Mouse (Mus musculus) kidney, adult 18-20 months (tissue): ENCODE measurements around the gene Fam222b.
"Not testable (repeated sequence)": the region's sequence is repeated elsewhere in the genome, so short reads cannot be mapped to it uniquely, and the experiment has no call there.

Source experiments
- DNase-seq: peaks from one replicate; pipeline ENCODE4 v3.0.0; 2021

The Fam222b gene

DNA sequence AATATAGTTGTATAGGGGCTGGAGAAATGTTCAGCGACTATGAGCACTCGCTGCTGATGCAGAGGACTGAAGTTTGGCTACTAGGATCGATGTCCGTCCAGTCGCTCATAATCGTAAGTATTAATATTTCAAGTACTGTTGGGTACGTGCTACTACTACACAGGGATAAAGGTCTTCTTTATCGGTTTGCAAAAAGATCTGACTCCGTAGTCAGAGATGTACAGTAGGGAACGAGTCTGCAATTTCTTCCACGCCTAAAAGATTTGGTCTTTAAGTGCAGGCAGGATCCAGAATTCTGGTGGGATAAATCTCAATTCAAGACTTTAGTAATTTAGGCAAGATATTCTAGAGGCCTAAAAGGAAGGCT is 340 bp upstream of the Fam222b start:
- no peak for DNase-seq

DNA sequence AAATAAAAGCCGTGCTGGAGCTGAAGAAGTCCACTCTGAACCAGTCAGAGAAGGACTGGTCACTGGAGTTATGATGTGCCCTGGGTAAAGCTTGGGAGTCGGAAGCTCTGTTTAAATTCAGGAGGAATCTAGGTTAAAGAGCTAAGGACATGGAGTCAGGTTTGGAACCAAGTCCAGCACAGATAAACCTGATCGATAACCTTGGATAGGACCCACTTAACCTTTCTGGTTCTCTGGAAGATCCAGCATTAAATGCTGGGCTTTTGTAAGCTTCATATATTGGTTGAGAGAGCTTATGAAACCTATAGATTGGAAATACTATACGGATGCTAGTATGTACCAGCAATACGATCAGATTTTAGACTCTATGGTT is 670 bp downstream of the Fam222b start:
- DNase-seq = no peak

DNA sequence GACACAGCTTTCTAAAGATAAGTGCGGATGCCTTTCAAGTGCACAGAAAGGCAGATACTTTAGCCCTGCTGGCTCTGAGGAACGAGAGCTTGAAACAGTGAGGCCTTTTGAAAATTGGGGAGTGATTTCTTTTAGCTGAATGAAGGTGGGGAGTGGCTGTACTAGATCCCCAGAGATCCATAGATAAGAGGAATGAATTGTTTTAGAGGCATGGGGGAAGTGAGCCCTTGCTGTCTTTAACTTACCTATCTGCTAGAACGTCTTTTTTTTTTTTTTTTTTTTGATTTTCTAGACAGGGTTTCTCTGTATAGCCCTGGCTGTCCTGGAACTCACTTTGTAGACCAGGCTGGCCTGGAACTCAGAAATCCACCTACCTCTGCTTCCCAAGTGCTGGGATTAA is 2.6 kb downstream of the Fam222b start:
- DNase-seq = no peak

DNA sequence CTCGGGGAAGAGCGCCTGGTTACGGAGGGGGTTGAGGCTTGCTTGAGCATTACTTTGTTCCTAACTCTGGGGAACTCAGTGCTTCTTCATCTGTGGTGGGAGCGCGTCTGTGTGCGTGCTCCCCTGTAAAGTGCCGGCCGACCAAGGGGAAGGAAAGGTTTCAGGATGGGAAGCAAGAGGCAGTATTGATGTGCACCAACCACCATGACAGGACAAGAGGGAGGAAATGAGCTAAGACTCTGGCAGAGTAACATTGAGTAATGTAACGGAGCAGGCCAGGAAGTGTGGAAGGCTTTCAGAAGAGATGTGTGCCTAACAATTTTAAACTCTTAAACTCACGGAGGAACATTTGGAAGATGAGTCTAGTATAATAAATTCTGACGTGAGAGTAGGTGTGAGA is 6.3 kb downstream of the Fam222b start:
- DNase-seq = no peak

DNA sequence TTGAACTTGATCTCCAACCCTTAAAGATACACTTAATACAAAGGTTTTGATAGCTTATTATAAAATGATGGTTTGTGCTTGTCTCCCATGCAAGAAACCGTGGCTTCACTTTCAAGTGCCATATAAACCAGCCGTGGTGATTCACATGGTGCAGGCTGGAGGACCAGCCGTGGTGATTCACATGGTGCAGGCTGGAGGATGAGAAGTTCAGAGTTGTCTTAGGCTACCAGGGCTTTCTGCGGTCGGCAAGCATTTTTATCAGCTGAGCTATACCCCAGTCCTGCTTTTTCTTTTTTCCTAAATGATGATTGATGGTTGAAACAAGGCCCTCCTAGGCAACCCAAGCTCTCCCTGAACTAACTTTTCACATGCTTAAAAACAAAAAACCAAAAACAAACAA is 7.7 kb downstream of the Fam222b start:
- no peak for DNase-seq

DNA sequence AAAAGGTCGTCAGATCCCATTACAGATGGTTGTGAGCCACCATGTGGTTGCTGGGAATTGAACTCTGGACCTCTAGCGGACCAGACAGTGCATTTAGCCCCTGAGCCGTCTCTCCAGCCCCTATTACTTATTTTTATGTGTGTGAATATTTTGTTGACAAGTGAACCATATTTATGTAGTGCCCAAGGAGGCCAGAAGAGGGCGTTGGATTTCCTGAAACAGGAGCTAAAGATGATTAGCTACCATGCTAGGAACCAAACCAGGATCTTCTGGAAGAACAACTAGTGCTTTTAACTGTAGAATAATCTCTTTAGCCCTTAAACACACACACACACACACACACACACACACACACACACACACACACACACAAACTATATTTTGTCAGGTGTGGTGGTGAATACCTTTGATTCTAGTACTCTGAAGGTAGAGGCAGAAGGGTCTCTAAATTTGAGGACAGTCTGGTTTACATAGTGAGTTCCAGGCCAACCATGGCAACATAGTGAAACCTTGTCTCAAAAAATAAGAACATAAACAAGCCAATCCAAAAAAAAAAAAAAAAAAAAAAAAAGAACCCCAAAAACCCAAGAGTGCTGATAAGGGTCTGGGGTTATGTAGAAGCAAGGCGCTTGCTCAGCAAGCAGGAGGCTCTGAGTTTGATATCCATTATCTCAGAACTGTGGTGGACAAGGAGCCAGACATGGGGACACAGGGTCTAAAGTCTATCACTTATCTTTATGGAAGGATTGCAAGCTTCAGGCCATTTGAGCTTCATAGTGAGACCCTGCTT is 8.7 kb downstream of the Fam222b start:
- peak; percentile 22 for DNase-seq

DNA sequence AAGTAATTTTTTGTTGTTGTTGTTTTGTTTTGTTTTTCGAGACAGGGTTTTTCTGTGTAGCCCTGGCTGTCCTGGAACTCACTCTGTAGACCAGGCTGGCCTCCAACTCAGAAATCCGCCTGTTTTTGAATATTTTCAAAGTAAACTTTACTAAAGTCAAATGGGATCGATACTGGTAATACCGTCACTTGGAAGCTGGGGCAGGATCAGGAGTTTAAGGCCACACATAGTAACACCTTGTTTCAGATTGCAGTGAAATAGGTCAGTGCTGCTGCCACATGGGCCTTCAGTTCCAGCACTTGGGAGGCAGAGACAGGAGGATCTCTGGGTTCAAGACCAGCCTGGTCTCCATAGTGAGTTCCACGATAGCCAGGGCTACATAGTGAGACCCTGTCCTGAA is 10.0 kb downstream of the Fam222b start:
- no peak for DNase-seq

DNA sequence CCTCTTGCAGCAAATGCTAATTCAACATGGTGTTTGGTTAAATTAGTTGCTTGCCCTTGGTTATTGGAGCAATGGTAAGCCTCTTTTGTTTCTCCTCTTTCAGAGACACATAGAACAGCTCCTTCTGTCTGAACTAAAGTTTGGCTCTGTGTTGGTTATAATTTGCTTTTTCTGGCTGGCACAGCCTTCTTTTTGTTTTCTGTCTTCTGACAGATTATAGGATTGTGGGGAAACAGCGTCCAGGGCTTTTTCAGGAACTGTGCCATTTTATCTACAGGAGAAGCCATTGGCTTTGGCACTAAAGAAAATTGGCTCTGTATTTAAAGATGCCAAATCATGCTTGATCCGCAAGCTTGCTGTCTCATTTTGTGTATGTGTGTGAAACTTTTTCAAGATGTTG is 19.2 kb downstream of the Fam222b start:
- DNase-seq = no peak

DNA sequence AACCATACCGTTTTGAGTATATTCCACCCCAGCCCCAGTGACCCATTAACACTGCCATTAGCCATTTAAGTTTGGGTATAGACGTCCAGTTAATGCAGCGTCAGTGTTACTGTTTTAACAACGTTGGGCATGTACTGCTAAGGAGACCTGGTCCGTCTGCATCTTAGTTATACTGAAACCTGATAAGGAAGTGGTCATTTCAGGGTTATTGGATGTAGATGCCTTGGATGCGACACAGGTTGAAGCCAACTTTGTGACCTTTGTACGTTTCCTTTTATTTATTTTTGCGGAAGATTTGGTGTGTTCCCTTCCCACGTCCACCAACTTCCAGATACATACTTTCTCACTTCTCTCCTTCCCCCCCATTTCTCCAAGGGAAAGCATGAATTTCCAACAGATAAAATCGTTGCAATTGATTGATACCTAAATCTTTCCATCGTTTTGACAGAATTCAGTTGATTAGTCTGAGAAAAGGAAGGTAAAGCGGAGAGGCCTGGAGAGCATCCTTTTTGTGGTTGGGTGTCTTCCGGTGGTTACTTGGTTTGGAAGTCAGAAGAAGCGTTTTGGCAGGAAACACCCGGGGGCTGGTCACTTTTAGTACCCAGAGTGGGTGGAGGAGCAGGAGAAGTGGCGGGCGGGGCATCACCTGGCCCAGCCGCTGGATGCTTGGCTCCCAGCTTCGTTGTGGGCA is 20.4 kb downstream of the Fam222b start:
- no peak for DNase-seq

DNA sequence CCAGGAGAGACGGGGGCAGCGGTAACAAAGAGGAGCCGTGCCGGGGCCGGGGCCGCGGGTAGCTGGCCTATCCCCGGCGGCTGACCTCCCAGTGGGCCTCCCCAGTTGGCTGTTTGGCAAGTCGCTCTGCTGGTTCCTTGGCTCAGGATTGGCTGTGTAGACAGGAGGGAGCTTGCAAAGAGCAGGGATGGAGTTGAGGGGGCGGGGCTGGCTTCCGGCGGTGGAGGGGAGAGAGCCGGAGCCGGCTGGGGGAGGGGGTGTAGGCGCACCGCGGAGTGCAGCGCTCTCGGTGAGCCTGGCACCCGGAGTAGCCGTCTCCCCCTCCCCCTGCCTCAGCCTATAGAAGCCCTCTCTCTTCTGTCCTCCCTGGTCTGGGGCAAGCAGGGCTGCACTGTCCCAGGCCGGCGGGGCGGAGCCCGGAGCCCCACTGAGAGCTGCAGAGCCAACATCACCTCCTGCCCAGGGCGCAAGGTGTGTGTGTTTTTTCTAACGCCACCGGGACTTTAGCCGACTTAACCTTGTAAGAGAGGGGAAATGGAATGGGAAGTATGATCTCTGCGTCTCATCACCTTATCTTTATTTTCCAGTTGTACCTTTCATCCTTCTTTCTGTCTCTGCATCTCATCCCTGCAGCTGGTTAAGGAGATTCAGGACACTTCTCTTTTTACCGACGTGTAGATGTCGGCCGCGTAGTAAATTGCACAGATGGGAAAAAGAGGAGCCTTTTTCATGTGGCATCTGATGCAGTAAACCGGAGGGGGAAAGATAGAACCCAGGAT is 21.1 kb downstream of the Fam222b start:
- peak; percentile 92 for DNase-seq

DNA sequence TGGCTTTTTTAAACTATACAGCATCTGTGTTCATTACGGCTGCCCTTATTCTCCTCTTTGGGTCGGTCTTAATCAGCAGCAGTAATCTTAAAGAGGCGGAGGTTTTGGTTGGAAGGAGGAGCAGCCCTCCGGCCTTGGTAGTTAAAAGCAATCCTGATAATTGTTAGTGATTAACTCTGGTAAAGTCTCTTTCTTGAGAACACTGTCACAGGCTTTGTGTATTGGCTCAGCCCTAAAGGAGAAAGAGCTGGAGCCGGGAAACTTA is 21.6 kb downstream of the Fam222b start:
- no peak for DNase-seq

DNA sequence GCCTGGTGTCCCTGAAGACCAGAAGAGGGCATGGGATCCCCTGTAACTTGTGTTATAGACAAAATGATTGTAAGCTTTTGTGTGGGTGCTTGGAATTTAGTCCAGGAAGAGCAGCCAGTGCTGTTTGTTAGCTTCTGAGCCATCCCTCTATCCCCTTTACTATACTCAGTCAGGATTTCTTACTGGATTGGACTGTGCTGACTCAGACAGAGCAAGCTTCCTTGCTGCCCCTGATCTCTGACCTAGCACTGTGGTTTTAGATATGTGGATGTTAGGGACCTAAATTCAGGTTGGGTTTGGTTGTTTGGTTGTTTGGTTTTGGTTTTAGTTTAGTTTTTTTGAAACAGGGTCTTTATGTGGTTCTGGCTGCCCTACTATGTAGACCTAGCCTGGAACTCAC is 24.0 kb downstream of the Fam222b start:
- no peak for DNase-seq

DNA sequence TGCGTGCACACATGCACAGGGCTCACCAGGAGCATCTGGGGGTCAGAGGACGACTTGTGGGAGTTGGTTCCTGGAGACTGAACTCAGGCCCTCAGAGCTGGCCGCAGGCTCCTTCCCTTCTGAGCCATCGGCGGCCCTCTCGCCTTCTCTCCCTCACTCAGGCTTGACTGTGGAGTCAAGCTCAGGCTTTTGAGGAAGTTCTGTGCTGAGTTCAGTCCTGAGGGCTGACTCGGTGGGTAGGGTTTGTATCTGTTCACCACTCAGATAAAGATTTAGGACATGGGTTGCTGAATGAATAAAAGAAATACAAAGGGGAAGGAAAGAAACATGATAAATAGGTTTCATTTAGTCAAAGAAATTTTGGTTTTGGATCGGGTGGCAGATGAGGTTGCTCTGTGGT is 25.4 kb downstream of the Fam222b start:
- DNase-seq = no peak

DNA sequence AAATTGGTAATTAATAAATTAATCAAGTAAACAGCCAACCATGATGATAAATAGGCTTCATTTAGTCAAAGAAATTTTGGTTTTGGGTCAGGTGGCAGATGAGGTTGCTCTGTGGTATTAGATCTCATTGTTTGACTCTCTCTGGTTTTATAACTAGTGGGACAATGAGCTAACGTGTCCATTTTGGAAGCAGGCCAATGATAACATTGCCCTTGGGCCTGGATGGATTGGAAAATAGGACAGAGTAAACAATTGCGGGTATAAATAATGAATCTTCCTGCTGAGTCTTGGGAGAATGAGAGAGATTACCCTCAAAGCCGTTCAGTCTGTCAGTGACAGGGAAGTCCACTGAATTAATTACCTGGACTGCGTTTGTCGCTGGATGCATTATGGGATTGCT is 26.7 kb downstream of the Fam222b start:
- no peak for DNase-seq

DNA sequence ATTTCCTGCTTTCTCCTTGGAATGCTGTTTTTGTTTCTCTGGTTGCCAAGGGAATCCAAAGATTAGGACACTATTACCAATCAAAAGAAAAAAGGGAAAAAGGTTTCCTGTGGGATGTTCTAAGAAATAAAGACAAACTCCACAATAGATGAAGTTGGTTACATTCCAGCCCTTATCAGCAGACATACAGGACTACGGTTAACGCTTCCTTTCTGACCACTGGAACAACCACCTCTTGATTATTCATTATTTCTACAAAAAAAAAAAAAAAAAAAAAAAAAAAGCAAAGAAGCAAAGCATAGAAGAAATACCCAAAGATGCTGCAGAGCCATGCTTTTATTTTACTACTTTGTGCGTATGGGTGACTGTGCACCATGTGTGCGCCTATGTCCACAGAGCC is 28.4 kb downstream of the Fam222b start:
- DNase-seq = no peak

DNA sequence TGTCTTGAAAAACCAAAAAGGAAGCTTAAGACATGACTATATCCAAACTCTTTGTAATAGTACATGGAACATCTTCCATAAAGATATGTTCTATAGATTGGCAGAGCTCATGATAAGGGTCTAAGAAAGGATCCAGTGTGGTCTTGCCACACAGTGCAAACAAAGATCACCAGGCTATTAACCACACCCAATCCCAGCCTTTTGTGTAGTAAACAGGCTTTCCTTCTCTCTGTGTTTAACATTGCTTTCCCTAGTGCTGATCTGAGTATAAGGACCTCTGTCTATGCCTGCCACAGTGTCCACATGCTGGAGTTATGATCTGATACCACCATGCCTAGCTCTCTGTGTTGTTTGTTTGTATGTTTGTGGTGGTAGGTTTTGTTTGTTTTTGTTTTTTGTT is 29.3 kb downstream of the Fam222b start:
- DNase-seq = no peak

DNA sequence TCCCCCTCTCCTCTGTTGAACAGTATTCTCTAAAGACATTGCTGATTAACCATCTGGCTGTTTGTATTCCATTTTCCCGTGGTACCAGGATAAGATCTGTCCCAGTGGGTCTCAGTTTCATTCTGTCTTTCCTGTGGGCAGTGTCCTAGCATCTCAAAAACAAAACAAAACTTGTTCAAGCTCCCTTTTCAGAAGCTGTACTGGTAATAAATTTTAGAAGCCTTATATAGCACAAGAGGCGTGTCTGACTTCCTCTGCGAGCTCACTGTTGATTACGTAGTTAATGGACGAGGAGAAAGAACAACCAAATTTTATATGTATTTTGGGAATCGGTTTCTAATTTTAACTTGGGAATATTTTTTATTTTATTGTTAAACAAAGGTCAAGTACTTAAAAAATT is 31.2 kb downstream of the Fam222b start:
- no peak for DNase-seq

DNA sequence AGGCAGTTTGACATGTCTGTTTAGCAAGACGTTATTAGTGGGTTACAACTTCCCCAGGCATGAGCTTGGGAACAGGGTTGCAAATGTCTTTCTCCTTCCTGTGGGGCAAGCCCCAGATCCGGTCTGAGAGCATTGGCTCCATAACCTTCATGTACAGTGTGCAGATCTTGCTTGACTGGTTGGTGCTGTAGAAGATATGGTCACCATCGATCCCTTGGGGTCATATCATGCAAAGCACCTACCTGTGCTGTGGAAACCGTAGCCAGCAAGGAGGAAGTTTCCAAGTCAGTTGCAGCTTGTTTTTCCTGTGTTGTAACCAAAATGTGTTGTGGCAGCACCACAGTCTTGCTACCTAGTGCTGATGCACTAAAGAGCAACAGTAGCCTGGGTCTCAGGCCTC is 32.3 kb downstream of the Fam222b start:
- DNase-seq = no peak

DNA sequence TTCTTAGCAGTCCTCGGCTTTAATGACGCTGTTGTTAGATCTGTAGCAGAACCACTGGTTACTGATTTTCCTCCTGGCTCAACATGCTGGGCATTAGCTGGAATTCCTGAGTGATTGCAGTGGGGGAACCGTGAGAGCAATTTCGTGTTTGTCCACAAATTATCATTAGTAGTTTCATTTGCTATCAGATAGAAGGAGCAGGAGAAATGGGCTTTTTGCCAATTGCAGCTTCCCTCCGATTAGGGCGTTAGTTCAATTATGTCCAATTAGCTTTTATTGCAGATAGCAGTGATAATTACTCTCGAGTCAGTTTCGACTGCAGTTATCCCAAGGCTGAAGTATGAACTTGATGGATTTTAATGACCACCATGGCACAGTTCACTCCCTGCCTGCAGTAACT is 35.0 kb downstream of the Fam222b start:
- no peak for DNase-seq

DNA sequence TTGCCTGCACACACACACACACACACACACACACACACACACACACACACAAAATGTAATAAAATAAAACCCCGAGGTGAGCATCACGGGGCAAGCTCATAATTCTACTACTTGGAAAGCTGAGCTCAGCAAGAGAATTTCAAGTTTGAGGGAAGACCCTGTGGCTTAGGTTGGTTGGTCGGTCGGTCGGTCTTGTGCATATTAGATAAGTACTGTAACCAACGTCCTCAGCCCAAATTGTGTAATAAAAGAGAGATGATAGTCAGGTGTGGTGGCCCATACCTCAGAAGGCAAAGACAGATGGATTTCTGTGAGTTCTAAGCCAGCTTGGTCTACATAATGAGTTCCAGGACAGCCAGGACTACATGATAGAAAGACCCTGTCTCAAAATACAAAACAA is 39.5 kb downstream of the Fam222b start:
- no peak for DNase-seq

DNA sequence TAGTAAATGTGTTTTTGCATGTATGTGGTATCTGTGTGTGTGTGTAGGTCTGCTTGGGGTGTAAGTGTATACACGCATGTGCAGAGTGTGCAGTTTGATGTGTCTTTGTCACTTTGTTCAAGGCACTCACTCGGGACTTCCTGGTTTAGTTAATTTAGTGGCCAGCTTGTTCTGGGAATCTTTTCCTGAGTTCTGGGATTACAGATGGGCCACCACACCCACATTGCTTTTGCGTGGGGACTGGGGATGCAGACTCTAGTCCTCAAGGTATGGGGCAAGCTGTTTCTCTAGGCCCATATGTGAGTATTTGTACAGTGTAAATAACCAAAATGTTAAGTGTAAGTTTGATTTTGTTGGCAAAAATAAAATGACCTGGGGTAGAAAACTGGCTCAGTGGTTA is 39.9 kb downstream of the Fam222b start:
- no peak for DNase-seq

DNA sequence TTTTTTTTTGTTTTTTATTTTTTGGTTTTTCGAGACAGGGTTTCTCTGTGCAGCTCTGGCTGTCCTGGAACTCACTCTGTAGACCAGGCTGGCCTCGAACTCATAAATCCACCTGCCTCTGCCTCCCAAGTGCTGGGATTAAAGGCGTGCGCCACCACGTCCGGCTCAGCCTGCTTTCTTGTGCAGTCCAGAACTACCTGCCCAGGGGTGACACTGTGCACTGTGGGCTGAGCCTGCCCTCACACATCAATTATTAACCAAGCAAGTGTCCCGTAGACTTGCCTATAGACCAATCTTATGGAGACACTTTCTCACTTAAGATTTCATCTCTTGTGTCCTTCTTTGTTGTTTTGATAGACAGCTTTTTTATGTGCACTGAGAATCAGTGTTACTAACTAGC is 40.9 kb downstream of the Fam222b start:
- DNase-seq = not testable (repeated sequence)

DNA sequence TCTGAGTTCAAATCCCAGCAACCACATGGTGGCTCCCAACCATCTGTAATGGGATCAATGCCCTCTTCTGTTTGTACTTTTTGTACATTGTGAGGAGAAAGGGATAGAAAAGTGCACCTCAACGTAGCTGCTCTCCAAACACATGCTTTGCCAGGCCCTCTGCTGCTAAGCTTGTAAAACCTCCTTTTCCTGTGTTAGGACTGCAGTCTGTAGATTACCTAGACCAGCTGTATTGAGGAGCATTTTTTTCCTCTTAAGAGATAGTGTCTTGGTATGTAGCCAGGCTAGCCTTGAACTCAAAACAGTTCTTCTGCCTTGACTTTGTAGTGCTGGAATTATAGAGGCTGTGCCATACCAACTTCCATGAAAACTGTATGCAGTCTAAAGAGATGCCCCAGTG is 41.7 kb downstream of the Fam222b start:
- no peak for DNase-seq

DNA sequence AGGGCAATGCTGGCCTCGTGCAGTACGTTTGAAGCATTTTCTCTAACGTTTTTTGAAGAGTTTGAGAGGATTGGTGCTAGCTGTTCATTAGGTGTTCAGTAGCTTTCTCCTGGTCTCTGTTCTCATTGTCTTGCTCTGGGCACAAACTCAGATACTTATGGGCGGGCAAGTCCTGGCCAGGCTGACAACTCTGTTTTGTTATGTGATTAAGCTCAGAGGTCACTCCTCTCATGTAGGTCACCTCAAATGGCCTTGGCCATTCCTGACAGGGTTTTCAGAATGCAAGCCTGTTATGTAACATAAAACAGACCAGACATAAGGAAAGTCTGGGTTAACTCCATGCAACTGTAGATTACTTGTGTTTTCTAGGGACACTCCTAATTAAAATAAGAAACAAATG is 43.1 kb downstream of the Fam222b start:
- DNase-seq = no peak

DNA sequence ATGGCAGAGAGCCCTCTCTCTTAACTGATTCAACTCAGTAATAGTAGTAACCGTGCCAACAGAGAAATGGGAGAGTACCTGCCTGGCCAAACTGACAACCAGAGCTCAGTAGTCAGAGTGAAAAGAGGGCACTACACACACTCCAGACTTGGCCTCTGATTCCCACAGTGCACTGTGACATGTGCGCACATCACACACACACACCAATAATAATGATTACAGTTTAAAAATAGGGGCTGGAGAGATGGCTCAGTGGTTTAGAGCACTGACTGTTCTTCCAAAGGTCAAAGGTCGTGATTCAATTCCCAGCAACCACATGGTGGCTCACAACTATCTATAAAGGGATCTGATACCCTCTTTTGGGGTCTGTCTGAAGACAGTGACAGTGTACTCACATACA is 43.6 kb downstream of the Fam222b start:
- no peak for DNase-seq
